Mouse (Mus musculus): ENCODE data around the gene Slc22a3. TPM values are rescaled to one million over a fixed set of nuclear protein-coding genes. Genes with fewer than 3 reads are reported as not detected.

Slc22a3 gene
- total and polyA plus RNA-seq, 3 experiments = not detected

DNA sequence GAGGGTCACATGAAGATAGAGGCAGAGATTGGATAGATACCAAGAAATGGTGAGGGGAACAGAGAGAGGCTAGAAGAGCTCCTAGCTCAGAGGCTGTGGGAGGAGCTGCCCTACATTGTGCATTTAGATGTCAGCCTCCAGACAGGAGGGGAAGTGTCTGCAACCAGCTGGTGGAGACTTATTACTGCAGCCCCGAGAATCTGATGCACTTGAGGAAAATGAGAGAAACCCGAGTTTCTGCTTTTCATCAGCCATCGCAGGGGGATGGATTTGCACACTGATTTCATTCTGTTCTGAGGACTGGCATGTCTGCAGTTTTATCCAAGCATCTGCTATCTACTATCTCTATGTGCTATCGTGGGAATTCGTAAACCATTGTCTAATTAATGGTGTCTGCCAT lies 75.8 kb downstream of the Slc22a3 start:
- Histone ChIP-seq H3K9ac (ENCODE audit: insufficient read depth, low read depth) (no peak overlapping the region), H3K4me2 (ENCODE audit: insufficient read depth, low read depth, poor library complexity, severe bottlenecking) (no peak overlapping the region), H3K36me3 (replicated peaks in 1 of 2; ENCODE audit: control insufficient read depth in 1 of 2, insufficient read depth in 1 of 2, low read length in 1 of 2) (no peaks in the 10 kb centered on the region), H3K9me3 (replicated peaks; ENCODE audit: low read length) (no peaks in the 10 kb centered on the region), H3K79me2 (replicated peaks; ENCODE audit: control insufficient read depth, extremely low read depth, insufficient read depth, poor library complexity, severe bottlenecking) (no peaks in the 10 kb centered on the region), H3K27me3 (replicated peaks) (peaks cover 31% of the 10 kb centered on the region), H3K4me3 (replicated peaks in 1 of 3; ENCODE audit: low read depth in 2 of 3, low read length in 2 of 3, poor library complexity in 1 of 3) (no peak overlapping the region), H3K27ac (ENCODE audit: insufficient read depth, low read depth) (no peak overlapping the region), H3K4me1 (ENCODE audit: control insufficient read depth in 1 of 2, insufficient read depth in 2 of 2) (peaks cover 3 to 11% of the 10 kb centered on the region in 2 experiments; a peak in 3 of 4 replicates)
- dilution Hi-C loops (cut with MboI; ENCODE audit: extremely low pct_ligation_motif_present, extremely low pct_unique_long_range_greater_than_20kb, low sequenced_read_pairs) = no loop called here
- no peak for DNase-seq (ENCODE audit: extremely low read depth)
- in situ Hi-C loops (cut with MboI; ENCODE audit: low pct_ligation_motif_present, low pct_unique_long_range_greater_than_20kb, low sequenced_read_pairs) = no loop called here
- no peak for TF ChIP-seq ELF1 (IDR thresholded peaks at IDR 0.05; ENCODE audit: low read depth, low read length)
- no peak for TF ChIP-seq PAX5 (IDR thresholded peaks at IDR 0.05; ENCODE audit: low read length)
- TF ChIP-seq SIN3A (IDR thresholded peaks at IDR 0.05; ENCODE audit: low read length) = no peak
- TF ChIP-seq MAX (IDR thresholded peaks at IDR 0.05; ENCODE audit: low read length) = no peak
- no peak for TF ChIP-seq NELFE (IDR thresholded peaks at IDR 0.05; ENCODE audit: low read depth, low read length)
- TF ChIP-seq RCOR1 (conservative IDR thresholded peaks at IDR 0.05; ENCODE audit: low read depth, low read length) = no peak
- TF ChIP-seq POLR2A (IDR thresholded peaks at IDR 0.05; ENCODE audit: low read depth, low read length) = no peak

DNA sequence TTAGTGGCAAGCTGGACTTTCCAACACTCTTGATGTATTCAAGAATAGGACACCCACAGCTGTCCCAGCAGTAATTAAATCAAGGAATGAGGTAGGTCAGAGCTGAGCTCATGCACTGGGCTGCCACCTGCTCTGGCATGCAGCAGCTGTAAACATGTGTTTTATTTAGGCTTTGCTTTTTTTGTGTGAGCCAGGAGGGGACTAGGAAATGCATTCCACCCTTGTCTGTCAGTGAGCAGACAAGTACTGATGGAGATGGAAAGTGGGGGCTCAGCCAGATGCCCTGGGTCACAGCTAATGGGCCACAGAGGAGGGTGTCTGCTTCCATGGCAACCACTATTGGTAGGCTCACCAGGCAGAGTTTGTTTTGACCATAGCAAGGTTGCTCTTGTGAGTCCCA lies 79.1 kb downstream of the Slc22a3 start:
- H3K9me3 ChIP-seq (replicated peaks; ENCODE audit: low read length) = no peaks in the 10 kb centered on the region
- H3K27ac ChIP-seq (ENCODE audit: insufficient read depth, low read depth) = no peak overlapping the region
- H3K79me2 ChIP-seq (replicated peaks; ENCODE audit: control insufficient read depth, extremely low read depth, insufficient read depth, poor library complexity, severe bottlenecking) = no peaks in the 10 kb centered on the region
- H3K9ac ChIP-seq (ENCODE audit: insufficient read depth, low read depth) = no peak overlapping the region
- peaks cover 24% of the 10 kb centered on the region for H3K27me3 ChIP-seq (replicated peaks)
- DNase-seq (ENCODE audit: extremely low read depth) = no peak
- no peaks in the 10 kb centered on the region for H3K36me3 ChIP-seq (replicated peaks in 1 of 2; ENCODE audit: control insufficient read depth in 1 of 2, insufficient read depth in 1 of 2, low read length in 1 of 2)
- H3K4me1 ChIP-seq (ENCODE audit: control insufficient read depth in 1 of 2, insufficient read depth in 2 of 2) = peaks cover 6 to 11% of the 10 kb centered on the region in 2 experiments
- no peak overlapping the region for H3K4me2 ChIP-seq (ENCODE audit: insufficient read depth, low read depth, poor library complexity, severe bottlenecking)
- TF ChIP-seq KAT2A (IDR thresholded peaks at IDR 0.05; ENCODE audit: insufficient replicate concordance, low read length) (no peak), MYC (IDR thresholded peaks at IDR 0.05; ENCODE audit: low read depth, low read length) (no peak), JUND (conservative IDR thresholded peaks at IDR 0.05; ENCODE audit: low read depth, low read length) (no peak), NELFE (IDR thresholded peaks at IDR 0.05; ENCODE audit: low read depth, low read length) (no peak), GABPA (IDR thresholded peaks at IDR 0.05; ENCODE audit: insufficient replicate concordance, low read depth, low read length) (no peak), TBP (conservative IDR thresholded peaks at IDR 0.05; ENCODE audit: low read depth, low read length) (no peak), ZMIZ1 (IDR thresholded peaks at IDR 0.05; ENCODE audit: low read depth, low read length) (no peak), MEF2A (IDR thresholded peaks at IDR 0.05; ENCODE audit: borderline replicate concordance, low read depth, low read length) (no peak), HCFC1 (IDR thresholded peaks at IDR 0.05; ENCODE audit: low read depth, low read length) (no peak), USF2 (conservative IDR thresholded peaks at IDR 0.05; ENCODE audit: low read depth, low read length) (no peak), POLR2A (IDR thresholded peaks at IDR 0.05; ENCODE audit: low read depth, low read length) (no peak), CTCF (conservative IDR thresholded peaks at IDR 0.05 in 1 of 2, IDR thresholded peaks at IDR 0.05 in 1 of 2; ENCODE audit: low read depth in 2 of 2, low read length in 2 of 2) (no peak), JUN (IDR thresholded peaks at IDR 0.05; ENCODE audit: insufficient read depth, low read depth, low read length) (no peak), MXI1 (IDR thresholded peaks at IDR 0.05; ENCODE audit: low read depth, low read length) (no peak)
- dilution Hi-C loops (cut with MboI; ENCODE audit: extremely low pct_ligation_motif_present, extremely low pct_unique_long_range_greater_than_20kb, low sequenced_read_pairs) = no loop called here
- H3K4me3 ChIP-seq (replicated peaks in 1 of 3; ENCODE audit: low read depth in 2 of 3, low read length in 2 of 3, poor library complexity in 1 of 3) = no peak overlapping the region
- in situ Hi-C loops (cut with MboI; ENCODE audit: low pct_ligation_motif_present, low pct_unique_long_range_greater_than_20kb, low sequenced_read_pairs) = no loop called here
